Mouse (Mus musculus) layer of hippocampus, adult 8-10 months (tissue): Measurements from ENCODE around the gene Pld2. TPM values are rescaled to one million over a fixed set of nuclear protein-coding genes. Genes with fewer than 3 reads are reported as not detected.
"Not testable (repeated sequence)": the region's sequence is repeated elsewhere in the genome, so short reads cannot be mapped to it uniquely, and the experiment has no call there.

ENCODE experiments used
- DNase-seq, 2 experiments: peaks; one replicate each; pipeline ENCODE4 v3.0.0; 2022; ENCODE audit warnings: low spot score in 2 of 2
- total RNA-seq, 4 experiments: library from RNA; stranded (reverse); gene quantifications; 2 replicates each; pipeline ENCODE4 v1.2.4; 2022

Pld2 gene
- total RNA-seq, 4 experiments from 2014 or later: 18.2 to 23.4 (median 20.2) TPM

GRCm38 (mm10) chr11:70525184-70525678 is 14.6 kb upstream of the Pld2 start, which contains the start of gene Psmb6:
Gene Psmb6, plus strand, starts transcription at chr11:70525367.
- peak; percentile 93 to 95 for DNase-seq

GRCm38 (mm10) chr11:70525726-70526125 is 14.1 kb upstream of the Pld2 start:
- DNase-seq: no peak

- no peak for DNase-seq
Observed at GRCm38 (mm10) chr11:70526211-70526610, 13.7 kb upstream of the Pld2 start.

GRCm38 (mm10) chr11:70528610-70529009 is 11.3 kb upstream of the Pld2 start:
- no peak for DNase-seq

GRCm38 (mm10) chr11:70531065-70531464 is 8.8 kb upstream of the Pld2 start:
- DNase-seq: not testable (repeated sequence)

GRCm38 (mm10) chr11:70532839-70533238 is 7.0 kb upstream of the Pld2 start, which contains the start of gene Gm40193:
Gene Gm40193, minus strand, starts transcription at chr11:70532939.
- no peak for DNase-seq

GRCm38 (mm10) chr11:70539423-70539822 is 441 bp upstream of the Pld2 start:
- DNase-seq: no peak

GRCm38 (mm10) chr11:70540928-70541327 is 1.1 kb downstream of the Pld2 start:
- no peak for DNase-seq

- DNase-seq: no peak
Observed at GRCm38 (mm10) chr11:70541415-70541814, 1.6 kb downstream of the Pld2 start.

- no peak for DNase-seq
Observed at GRCm38 (mm10) chr11:70544496-70544895, 4.6 kb downstream of the Pld2 start.

GRCm38 (mm10) chr11:70551526-70551925 is 11.7 kb downstream of the Pld2 start:
- no peak for DNase-seq

- DNase-seq: no peak
Observed at GRCm38 (mm10) chr11:70553940-70554339, 14.1 kb downstream of the Pld2 start.

- DNase-seq: no peak
Observed at GRCm38 (mm10) chr11:70557545-70557944, 17.7 kb downstream of the Pld2 start.

- DNase-seq: no peak
Observed at GRCm38 (mm10) chr11:70561937-70562286, 22.0 kb downstream of the Pld2 start.

GRCm38 (mm10) chr11:70562287-70562994 is 22.6 kb downstream of the Pld2 start, which contains the start of gene Mink1:
Gene Mink1, plus strand, starts transcription at chr11:70562881.
- peak; percentile 86 to 92 for DNase-seq

GRCm38 (mm10) chr11:70562995-70563469 is 23.2 kb downstream of the Pld2 start:
- DNase-seq: no peak

GRCm38 (mm10) chr11:70563470-70564275 is 23.8 kb downstream of the Pld2 start:
- DNase-seq: no peak

GRCm38 (mm10) chr11:70564276-70564873 is 24.5 kb downstream of the Pld2 start:
- no peak for DNase-seq

GRCm38 (mm10) chr11:70566586-70566985 is 26.7 kb downstream of the Pld2 start:
- DNase-seq: no peak

- not testable (repeated sequence) for DNase-seq
Observed at GRCm38 (mm10) chr11:70570614-70571013, 30.8 kb downstream of the Pld2 start.

GRCm38 (mm10) chr11:70571641-70572040 is 31.8 kb downstream of the Pld2 start:
- DNase-seq: no peak
